Mouse (Mus musculus) c-Kit-positive CD71-positive TER-119-negative erythroid progenitor cells, embryonic 14.5 days (primary cell): ENCODE measurements around the gene St3gal3.

Experiments
- DNase-seq: peaks from one replicate; pipeline ENCODE4 v3.0.0-alpha.2; 2013; ENCODE audit warnings: low read depth

St3gal3 gene

DNA sequence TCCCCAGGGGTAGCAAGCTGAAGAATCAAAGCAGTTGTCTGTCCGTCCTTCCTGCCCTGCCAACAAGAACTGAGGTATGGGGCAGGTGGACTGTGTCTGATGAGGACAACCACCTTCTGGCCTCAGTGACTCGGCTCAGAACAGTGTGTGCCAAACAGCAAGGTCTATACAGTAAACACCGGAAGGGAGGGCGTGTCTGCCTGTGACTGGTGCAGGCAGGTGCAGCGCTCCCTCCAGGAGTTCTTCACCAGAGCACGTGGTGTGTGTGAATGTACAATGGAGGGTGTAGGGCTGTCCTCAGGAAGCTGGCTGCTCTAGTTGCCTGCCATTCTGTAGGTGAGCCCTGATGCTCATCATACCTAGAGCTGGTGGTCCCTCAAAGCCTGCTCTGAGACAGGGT lies 80.8 kb downstream of the St3gal3 start:
- DNase-seq = no peak

DNA sequence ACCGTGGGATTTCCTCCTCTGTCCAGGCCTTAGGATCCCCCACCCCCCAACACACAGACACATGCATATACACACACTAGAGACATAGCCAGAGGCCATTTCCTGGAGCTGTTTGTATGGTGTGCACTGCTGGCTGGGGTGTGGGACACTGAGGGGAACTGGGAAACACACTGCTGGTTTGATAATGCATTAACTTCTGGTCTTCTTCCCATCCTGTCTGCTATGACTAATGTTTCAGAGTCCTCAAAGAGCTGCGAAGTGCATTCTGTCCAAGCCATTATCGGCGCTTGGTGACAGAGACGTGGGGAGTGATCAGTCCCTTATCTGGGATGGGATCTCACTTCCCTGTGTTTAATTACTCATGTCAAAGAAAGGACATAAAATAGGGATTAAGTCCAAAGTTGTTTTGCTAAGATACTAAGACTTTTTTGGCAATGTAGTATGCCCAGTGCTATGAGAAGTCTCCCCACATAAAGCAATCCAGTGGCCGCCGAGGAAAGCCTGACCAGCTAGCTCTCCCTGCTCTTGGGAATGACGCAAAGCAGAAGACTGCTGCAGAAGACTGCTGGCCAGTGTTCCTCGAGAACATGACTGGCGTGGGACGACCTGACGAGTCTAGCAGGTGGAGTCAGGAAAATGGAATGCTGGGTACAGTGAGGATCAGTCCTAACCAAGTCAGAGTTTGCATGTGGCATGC lies 85.0 kb downstream of the St3gal3 start:
- DNase-seq = no peak

- DNase-seq = no peak
Observed at GRCm38 (mm10) chr4:118044510-118044909, 90.2 kb downstream of the St3gal3 start.

GRCm38 (mm10) chr4:118043331-118044002 lies 91.2 kb downstream of the St3gal3 start:
- no peak for DNase-seq

DNA sequence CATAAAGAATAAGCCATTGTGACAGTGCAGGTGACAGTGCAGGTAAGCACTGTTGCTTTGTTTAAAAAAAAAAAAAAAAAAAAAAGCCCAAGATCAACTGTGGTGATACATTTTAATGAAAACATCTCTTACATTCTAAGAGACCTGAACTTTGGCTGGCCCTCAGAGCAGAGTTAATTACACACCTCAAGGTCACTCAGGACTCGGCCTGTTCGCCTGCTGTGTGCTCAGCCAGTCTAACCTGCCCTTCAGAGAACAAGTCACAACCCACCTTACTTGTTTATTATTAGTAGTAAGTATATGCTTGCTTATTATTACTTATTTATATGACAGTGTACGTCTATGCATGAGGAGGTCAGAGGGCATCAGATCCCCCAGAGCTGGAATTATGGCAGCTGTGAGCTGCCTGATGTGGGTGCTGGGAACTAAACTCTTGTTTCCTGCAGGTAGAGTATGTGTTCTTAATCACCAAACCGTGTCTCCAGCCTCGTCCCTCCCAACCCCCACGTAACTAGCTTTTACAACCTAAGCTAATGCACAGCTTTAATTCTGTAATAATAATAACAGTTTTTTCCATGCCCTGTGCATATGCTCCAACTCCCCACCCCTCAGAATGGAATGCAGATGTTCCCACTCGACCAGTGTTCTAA lies 91.9 kb downstream of the St3gal3 start:
- DNase-seq = no peak

DNA sequence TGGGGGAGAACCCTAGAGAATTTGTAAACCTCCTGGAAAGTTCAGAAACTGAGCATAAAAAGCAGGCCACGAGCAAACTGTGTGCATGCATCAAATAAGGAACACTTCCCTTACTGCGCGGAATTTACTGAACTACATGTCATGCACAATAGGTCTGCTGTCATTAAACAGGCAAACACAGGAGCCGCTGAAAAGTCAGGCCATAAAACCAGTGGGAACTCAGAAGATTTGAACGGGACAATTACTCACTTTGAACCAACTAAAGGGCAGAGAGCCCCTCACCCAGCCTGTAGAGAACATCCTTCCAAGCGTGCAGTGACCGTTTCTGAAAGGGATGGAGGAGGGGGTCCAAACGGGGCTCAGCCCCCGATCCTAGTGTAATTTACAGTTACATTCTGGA lies 93.6 kb downstream of the St3gal3 start:
- no peak for DNase-seq

DNA sequence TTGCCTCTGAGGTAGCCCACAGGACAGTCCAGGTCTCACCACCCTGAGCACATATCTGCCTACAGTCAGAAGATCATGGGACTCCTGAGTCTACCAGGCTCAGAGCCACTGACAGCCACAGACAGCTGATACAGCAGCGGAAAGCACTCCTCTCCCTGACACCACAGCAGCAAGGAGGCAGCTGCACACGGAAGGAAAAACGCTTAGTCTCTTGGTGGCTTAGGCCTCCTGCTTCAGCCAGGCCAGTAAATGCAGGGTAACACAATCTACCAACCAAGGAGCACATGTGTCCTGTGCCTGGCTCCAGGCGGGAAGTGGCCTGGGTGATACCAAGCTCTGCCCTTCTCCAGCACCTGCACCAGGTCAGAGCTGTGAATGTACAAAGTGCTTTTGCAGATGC lies 94.1 kb downstream of the St3gal3 start:
- DNase-seq = no peak

GRCm38 (mm10) chr4:118039964-118040363 lies 94.8 kb downstream of the St3gal3 start:
- DNase-seq = no peak

- DNase-seq = no peak
Observed at GRCm38 (mm10) chr4:118038023-118038422, 96.7 kb downstream of the St3gal3 start.

- DNase-seq = no peak
Observed at GRCm38 (mm10) chr4:118037406-118037805, 97.3 kb downstream of the St3gal3 start.

DNA sequence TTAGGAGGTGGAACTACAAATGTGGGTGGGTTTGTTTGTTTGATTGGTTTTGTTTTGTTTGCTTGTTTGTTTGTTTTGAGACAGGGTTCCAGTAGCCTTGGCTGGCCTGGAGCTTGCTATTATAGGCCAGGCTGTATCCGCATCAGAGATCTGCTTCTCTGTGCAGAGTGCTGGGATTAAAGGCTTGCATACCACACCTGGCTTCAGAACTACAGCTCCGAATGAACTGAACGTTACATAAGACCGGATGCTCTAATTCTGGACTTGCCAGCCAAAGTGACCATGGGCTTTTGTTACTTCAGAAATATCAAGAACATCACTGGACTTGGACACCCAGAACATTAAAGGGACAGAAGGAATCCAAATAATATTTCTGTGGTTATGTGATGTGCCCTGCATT lies 98.2 kb downstream of the St3gal3 start:
- no peak for DNase-seq

GRCm38 (mm10) chr4:118035090-118035489 lies 99.6 kb downstream of the St3gal3 start:
- DNase-seq = no peak

- DNase-seq = no peak
Observed at GRCm38 (mm10) chr4:118033026-118033425, 101.7 kb downstream of the St3gal3 start.

DNA sequence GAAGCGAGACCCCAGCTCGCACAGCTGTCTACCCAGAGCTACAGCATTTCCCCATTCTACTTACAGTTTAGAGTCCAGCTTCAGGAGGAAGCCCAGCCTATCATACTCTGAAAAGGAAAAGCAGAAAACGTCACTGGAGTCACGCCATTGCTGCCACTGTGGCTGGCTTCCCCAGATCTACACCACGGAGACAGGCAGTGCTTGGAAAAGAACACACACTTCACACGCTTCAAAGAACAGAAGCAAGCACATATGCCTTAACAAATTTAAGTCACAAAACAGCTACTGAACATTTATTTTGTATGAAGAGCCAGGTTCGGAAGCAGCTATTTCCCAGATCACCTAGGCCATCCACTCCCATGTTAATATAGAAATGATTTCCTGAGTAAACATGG lies 102.9 kb downstream of the St3gal3 start:
- no peak for DNase-seq

DNA sequence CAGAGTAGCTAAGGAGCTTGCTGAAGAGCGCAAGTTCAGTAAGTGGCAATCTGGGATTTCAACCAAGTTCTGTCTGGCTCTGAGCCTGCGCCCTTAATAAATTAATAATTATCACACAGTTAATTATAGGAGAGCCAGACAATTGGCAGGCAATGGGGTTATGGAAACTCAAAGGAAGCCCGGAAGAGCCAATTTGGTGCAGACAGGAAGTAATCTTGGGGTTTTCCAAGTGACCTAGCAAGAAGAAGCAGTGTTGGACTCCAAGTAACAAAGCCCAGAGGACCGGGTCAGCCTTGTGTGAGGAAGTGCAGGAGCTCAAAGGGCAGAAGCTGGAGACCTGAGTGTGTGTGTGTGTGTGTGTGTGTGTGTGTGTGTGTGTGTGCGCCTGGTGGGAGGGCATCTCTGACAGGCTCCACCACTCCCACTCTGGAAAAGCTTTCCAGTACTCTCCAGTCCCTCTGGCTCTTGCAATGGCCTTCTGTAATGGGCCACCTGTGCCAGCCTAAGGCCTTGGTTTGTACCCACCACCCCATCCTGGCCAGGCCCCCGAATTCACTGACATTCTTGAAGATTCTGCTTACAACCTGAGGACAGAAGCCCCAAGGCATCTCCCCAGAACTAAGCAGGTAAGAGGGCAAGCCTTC lies 103.5 kb downstream of the St3gal3 start:
- DNase-seq = no peak

DNA sequence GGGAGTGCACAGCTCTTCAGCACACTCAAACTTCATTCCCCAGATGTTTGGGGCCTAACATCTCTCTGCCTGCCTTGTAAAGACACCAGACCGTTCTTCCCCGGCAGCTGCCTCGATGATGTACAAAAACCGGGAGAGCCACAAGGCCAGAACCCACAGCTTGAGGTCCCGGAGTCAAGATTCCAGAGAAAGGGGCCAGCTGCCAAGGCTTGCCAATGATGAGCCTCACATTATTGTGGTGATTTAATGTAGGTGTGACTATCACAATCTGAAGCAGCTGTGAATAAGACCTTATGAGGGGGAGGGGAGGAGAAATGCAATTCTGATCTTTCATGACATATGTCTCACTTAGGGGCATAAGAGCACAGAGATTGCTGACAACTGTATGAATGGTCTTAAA lies 104.4 kb downstream of the St3gal3 start:
- no peak for DNase-seq

DNA sequence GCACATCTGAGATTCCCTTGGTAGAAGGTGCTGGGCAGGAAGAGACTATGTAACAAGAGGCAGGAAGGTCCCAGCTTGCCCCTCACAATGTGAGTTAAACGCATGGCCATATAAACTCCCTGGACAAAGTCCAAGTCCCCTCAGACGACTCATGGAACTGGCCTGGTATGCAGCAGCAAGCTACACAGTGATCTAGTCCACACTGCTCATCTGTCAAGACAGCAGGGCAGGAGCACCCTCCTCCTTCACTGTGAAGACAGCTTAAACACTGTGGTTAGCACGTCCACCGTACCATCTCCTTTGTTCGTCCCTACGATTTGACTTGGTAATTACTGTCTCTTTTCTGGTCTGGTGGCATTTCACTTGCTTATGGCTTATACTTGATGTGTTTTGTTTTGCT lies 104.8 kb downstream of the St3gal3 start:
- no peak for DNase-seq

DNA sequence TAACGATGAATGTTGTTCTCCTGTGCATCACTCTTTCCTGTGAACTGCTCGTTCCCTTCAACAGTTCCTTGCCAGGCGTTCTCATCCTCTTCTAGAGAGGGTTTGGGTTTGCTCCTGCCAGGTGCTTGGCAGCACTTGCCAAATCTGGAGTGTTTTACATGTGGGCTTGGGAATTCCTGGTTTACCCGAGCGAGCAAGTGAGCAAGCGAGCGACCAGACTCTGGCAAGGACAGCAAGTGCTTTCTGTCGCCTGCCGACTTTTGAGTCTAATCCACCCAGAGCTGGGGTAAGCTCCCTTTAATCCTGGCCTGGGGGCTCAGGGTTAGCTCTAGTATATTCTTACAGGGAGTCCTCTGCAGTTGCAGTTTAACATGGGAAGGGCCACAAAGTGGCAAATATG lies 105.7 kb downstream of the St3gal3 start:
- DNase-seq = no peak

DNA sequence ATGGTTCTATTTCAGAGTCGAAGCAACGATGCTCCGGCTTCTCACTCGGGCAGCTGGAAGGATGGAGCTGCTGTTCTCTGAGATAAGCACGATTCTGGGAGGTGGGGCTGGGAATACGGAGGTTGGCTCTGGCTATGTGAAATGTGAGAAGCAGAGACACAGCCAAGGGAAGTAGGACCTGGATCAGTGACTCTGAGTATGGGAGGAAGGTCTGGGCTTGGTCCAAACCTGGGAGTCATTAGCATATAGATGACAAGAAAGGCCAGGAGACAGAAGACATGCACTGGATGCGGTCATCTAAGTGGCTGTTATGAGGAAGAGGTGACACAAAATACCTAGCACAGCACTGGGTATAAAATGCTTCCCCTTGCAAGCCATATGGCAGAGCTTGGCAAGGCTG lies 108.8 kb downstream of the St3gal3 start:
- no peak for DNase-seq

DNA sequence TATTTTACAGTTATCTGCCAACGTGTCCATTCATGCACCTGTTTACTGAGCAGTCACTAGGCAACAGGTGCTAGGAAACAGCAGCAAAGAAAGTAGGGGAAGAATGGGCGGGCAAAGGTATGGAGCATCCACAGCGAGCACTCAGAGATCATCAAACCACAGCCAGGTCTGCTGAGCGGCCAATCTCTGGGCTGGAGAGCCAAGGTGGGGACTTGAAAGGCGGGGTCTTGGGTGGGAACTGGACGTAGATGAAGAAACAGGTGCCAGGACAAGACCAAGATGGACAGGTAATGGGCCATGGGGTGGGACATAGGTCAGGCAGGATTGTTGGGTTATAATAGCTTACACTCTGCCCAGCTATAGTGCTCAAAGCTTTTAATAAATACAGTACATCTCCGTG lies 109.3 kb downstream of the St3gal3 start:
- no peak for DNase-seq

DNA sequence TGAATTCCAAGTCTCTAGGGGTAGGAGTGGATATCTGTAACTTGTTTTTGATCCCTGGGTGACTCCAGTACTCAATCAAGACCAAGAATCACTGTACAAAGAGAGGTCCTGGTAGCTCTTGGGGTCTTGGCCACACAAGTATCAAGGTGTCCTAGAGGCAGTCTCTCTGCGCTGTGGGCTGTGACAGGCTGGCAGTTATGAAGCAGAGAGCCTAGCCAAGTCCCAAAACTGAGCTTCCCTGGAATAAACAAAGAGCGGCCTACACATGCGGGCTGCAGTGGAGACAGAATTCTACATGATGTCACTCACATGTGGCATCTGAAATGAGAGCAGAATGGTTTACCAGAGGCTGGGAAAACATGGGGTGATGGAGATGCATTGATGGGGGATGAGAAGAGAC lies 111.9 kb downstream of the St3gal3 start:
- no peak for DNase-seq

GRCm38 (mm10) chr4:118022406-118022805 lies 112.3 kb downstream of the St3gal3 start:
- no peak for DNase-seq

- DNase-seq = no peak
Observed at GRCm38 (mm10) chr4:118019640-118020039, 115.1 kb downstream of the St3gal3 start.
